Mouse (Mus musculus): ENCODE results near the gene Fbxo10. TPM values are rescaled to one million over a fixed set of nuclear protein-coding genes. Genes with fewer than 3 reads are reported as not detected.

The Fbxo10 gene
- 21.3 TPM for polyA plus RNA-seq (2015; fragmentation: Illumina TruSeq; extraction: RNeasy Lipid Tissue Mini Kit (QIAGEN cat#74804); ENCODE audit: low read depth, low replicate concordance)

DNA sequence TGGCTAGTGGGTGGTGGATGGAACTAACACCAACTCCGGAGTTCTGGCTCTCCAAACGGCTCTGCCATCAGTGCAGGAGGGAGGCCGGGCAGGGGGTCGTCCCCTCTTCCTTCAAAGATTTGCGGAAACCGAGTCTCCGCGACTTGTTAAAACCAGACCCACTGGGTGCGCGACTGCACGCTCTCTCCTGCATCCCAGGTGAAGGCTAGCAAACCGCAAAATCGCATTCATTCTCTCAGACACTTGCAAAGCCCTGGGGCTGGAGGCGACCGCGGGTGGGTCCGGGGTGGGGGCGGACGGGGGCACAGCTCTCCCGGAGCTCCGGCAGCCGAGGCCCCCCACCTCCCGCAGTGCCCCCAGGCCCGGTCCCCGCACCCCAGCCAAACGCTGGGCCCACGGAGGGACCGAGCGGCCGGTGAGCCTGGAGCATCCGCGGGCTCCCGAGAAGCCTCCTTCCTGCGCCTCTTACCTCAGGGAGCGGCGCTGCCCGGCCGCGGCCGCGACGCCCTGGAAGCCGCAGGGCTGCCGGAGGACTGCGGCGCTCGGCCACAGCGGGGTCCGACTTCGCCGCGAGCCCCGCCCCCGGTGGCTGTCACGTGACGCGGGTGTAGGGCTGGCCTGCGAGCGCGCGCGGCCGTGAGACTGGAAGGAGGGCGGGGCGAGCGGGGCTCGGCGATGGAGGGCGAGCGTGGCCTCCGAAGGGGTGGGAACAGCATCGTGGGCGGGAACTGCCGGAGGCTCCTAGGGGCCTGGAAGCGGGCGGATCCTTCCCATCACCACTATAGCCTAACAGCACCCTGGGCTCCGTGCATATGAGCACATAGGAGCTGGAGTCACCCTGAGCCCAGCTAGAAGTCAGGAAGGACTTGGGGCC lies at the start of gene Fbxo10:
TSS of gene Fbxo10 (minus strand) at position 584 of the 874 bp plus-strand sequence.

DNA sequence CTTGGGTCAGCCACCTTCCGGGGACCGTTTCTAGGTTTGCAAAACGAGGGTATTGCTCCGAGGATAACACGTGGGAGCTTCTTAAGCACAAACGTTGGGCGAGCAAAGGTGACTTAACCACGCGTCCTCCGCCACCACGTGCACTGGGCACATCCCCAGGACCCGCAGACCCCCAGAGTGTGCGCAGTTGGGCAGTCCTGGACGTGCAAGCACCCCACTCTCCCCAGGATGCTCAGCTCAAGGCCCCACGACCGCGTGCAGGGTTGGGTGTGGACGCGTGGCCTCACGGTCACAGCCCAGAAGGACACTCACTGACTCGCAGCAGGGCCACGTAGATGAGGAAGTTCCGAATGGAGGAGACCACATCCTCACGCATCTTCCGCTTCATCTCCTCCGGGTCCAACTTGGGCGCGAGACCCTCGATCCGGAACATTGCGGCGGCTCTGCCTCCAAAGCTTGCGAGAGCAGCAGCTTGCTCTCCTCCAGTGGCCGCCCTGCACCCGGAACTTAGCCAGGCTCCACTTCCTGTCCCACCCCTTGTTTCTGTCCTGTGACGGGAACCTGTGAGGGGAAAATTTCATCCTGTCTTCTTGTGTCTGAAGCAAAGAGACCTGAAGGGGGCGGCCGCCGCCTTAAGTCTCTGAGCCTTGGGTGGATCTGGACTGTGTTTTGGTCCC lies 23.3 kb upstream of the Fbxo10 start, which contains the start of gene Tomm5:
TSS of gene Tomm5 (minus strand) at position 514 of the 677 bp plus-strand sequence.

DNA sequence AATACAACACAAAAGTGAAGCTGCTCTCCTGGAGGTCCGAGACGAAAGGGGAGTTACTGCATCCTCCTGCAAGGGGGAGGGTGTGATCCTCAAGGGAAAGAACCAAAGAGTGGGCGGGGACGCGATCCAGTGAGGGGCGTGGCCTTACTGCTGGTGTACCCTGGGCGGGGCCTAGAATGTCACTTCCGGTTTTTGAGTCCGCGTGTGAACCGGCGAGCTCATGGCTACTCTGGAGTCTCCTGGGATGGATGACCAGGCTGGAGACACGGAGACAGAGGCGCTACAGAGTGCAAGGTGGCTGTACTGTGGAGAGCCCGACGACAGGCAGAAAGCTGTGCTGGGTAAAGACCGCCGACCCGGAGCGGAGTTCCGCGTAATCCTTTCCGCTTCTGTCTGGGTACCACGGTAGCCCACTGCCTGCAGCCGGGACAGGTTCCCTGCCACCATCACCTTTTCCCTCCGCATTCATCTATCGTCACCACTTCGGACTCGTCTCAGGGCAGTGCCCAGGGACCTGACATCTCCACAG lies 65.9 kb downstream of the Fbxo10 start, which contains the start of gene Polr1e:
TSS of gene Polr1e (plus strand) at position 132 of the 529 bp plus-strand sequence.

DNA sequence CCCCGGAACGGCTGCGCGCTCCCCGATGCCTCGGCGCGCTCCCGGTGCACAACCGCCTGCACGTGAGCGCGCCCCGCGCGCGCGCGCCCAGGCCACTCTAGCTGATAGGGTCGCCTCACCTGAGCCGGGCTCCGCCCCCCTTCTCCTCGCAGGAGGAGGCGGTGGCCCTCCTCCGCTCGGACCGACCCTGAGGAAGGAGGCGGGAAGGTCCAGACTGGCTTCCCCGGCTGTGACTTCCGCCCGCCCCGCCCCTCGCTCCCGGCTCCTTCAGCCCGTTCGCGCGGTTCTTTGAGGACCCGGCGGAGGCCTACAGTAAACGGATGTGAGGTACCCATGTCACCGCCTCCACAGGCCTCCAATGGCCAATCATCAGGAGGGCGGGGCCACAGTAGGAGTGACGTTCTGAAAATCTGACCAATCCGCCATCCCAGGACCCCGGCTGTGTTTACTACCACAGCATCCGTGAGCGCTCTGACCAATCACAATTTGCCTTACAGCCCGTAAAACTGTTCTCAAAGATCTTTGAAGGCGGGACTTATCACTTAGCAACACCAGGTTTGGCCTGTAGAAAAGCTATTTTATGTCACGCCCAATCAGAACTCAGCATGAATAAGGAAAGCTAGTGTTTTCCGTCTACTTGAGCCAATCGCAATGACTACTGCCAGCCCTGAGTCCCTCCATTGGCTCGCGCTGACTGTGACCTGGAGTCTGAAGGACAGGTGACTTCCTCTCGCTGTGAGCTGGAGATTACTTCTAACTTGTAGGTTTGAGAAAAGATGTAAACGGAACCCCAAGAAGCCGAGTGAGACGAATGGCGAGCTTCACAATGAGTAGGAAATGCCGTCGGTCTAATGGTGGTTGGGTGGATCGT lies 72.1 kb downstream of the Fbxo10 start, which contains the start of gene Zbtb5:
TSS of gene Zbtb5 (minus strand) at position 308 of the 871 bp plus-strand sequence.

Other genes with a start within 250 kb of the Fbxo10 start
- 49.3 TPM for gene Grhpr, start 103.2 kb downstream of the Fbxo10 start, polyA plus RNA-seq (2015; fragmentation: Illumina TruSeq; extraction: RNeasy Lipid Tissue Mini Kit (QIAGEN cat#74804); ENCODE audit: low read depth, low replicate concordance)
- gene Zbtb5, start 72.2 kb downstream of the Fbxo10 start, polyA plus RNA-seq (2015; fragmentation: Illumina TruSeq; extraction: RNeasy Lipid Tissue Mini Kit (QIAGEN cat#74804); ENCODE audit: low read depth, low replicate concordance), result 7.2 TPM
- gene Polr1e, start 66.0 kb downstream of the Fbxo10 start, polyA plus RNA-seq (2015; fragmentation: Illumina TruSeq; extraction: RNeasy Lipid Tissue Mini Kit (QIAGEN cat#74804); ENCODE audit: low read depth, low replicate concordance), result 14.3 TPM
- 170 TPM for gene Tomm5, start 23.5 kb upstream of the Fbxo10 start, polyA plus RNA-seq (2015; fragmentation: Illumina TruSeq; extraction: RNeasy Lipid Tissue Mini Kit (QIAGEN cat#74804); ENCODE audit: low read depth, low replicate concordance)
- 8.1 TPM for gene Frmpd1, start 100.3 kb upstream of the Fbxo10 start, polyA plus RNA-seq (2015; fragmentation: Illumina TruSeq; extraction: RNeasy Lipid Tissue Mini Kit (QIAGEN cat#74804); ENCODE audit: low read depth, low replicate concordance)
- gene Trmt10b, start 212.5 kb upstream of the Fbxo10 start, polyA plus RNA-seq (2015; fragmentation: Illumina TruSeq; extraction: RNeasy Lipid Tissue Mini Kit (QIAGEN cat#74804); ENCODE audit: low read depth, low replicate concordance), result 25.1 TPM